Mouse (Mus musculus) megakaryocyte-erythroid progenitor cell, adult 5-6 weeks (primary cell): Measurements from ENCODE around the gene Haus5. TPM values are rescaled to one million over a fixed set of nuclear protein-coding genes. Genes with fewer than 3 reads are reported as not detected.

ENCODE experiments used
- ATAC-seq: replicated peaks from 2 replicates; pipeline ENCODE4 v1.8.0; 2016; ENCODE audit warnings: mild to moderate bottlenecking, inconsistent platforms; ENCODE audit not compliant: severe bottlenecking, poor library complexity, low FRiP score, low TSS enrichment
- total RNA-seq, 2 experiments: library from RNA; stranded (forward) in 1 of 2; stranded (reverse) in 1 of 2; fragments of 200-1000, 215-1000 nt in 1 of 2; fragments of >200 nt in 1 of 2; fragmentation: Nextera tagmentation in 1 of 2; gene quantifications; 2 replicates each; pipeline ENCODE4 v1.2.3; 2014 to 2017

The Haus5 gene
- total RNA-seq, 2 experiments from 2014 or later, result 24.7 to 43.6 TPM

DNA sequence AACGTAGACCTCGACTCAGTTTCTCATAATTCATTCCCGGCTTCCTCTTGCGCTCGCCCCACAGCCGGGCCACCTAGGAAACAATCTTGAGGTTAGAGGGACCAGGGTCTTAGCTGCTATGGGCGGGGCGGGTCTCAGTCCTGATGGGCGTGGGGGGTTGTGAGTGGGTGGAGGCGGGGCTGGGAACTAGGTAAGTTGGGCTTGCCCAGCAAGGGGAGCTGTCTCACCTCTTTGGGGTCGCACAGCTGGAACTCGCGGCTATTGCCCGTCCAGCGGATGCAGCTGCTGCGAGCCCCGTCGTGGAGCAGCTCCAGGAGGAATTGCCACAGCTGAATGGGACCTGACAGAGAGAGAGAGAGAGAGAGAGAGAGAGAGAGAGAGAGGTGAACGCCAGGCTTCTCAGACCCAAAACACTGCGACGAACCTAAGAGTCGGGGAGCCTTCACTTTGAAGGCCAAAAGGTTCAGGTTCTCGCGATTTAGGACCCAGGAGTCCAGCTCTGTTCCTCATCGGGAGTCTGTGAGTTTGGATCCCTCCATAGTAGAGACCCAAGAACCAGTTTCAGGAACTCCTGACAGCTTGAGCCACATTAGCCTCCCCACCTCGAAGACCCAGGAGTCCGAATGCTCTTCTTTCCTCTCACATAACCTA is 30.9 kb downstream of the Haus5 start:
- no peak for ATAC-seq

DNA sequence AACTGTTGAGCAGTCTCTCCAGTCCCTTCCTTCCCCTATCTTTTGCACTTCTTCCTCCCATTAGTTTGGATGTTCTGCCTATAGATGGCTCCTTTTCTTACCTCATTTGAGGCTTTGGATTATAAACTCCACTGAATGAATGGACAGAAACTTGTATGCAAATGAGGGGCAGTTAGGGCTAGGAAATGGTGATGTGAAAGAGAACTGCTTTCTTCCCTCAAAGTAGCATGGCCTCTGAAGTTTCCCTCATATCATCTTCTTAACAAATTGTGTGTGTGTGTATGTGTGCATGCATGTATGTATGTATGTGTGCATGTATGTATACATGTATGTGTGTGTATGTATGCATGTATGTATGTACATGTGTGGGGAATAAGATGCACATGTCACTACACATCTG is 35.8 kb downstream of the Haus5 start:
- no peak for ATAC-seq

DNA sequence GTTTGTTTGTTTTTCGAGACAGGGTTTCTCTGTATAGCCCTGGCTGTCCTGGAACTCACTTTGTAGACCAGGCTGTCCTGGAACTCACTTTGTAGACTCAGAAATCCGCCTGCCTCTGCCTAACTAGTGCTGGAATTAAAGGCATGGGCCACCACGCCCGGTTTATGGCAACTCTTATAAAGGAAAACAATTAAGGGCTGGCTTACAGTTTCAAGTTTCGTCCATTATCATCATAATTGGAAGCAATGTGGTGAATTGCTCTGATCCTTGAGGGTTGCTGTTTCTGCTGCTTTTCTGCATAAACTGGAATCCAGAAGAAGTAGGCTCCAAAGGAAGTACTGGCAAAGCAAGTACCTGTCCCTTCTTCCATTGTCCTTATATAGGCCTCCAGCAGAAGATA is 38.1 kb downstream of the Haus5 start:
- ATAC-seq, result no peak

- ATAC-seq, result peak; percentile 96
Observed at GRCm38 (mm10) chr7:30625530-30626384, 39.0 kb downstream of the Haus5 start, which contains the start of gene Cox6b1. Gene Cox6b1 (minus strand): TSS chr7:30626151.

GRCm38 (mm10) chr7:30619202-30619601 is 45.6 kb downstream of the Haus5 start:
- ATAC-seq, result no peak

DNA sequence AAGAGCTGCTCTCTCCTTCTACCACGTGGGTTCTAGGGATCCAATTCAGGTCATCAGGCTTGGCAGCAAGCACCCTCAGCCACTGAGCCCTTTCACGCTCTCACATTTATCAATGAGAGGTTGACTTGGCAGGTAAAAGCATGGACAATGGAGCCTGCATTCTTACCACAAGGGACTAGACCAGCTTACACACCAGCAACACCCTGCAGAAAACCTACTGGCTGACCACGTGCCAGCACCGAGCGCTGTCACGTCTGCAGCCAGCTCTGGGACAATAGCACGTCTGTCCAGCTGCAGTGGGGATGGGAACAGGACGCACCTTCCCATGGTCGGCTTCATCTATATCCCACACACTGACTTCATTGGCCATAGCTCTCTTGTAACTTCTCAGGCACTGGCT is 46.1 kb downstream of the Haus5 start:
- ATAC-seq, result no peak

DNA sequence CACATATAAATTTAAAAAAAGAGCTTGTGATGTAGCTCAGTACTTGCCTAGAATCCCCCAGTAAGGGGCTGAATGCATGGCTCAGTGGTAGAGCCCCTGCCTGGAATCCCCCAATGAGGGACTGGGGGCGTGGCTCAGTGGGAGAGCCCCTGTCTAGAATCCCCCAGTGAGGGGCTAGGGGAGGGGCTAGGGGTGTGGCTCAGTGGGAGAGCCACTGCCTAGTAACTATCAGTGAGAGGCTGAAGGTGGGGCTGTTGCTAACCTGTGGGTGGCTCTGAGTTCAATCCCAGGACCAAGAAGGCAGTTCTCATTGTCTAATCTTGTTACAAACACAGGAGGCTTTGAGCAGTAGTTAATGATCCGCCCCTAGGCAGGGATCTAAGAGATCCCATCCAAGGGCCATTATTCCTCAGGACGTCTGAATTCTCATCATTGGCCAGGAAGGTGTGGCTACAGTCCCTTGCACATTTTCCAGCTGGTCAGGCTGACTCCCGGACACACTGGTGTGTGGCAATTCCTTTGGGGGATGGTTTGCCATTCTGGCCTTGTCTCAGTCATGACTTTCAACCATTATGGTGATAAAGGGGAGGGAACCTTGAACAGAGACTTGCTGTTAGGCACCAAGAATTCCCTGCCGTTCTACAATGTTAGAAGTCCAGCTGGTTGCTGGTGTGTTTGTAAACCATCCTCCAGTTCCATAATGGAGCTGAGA is 49.6 kb downstream of the Haus5 start:
- ATAC-seq, result 0 out of 2 replicates have a peak, but pooled peaks have one; percentile 31

GRCm38 (mm10) chr7:30614454-30614853 is 50.3 kb downstream of the Haus5 start:
- ATAC-seq, result peak; percentile 61

DNA sequence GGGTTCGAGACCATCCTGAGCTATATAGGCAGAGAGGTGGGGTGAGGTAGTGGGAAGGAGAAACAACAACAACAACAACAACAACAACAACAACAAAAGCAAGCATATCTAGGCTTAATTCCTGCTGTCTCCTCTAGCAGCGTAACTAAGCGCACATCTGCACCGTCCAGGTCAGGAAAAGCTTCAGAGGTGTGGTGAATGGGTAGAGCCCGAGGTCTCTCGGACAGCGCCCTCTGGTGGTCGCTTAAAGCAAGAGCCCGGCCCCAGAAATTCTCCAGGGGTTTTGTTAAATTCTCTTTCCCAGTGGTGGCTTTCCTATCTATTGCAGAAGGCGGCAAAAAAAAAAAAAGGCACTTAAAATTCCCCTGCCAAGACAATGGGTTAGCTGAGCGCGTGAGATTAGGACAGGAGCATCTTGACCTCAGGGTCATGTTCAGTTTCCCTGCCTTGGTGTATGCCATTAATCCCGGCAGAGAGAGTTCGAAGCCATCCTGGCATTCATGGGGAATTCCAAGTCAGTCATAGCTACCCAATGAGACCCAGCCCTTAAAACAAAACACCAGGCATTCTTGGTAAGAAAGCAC is 51.2 kb downstream of the Haus5 start:
- peak; percentile 49; the same call in 1 of the 2 replicates for ATAC-seq

- no peak for ATAC-seq
Observed at GRCm38 (mm10) chr7:30612654-30613402, 52.0 kb downstream of the Haus5 start, which contains the start of gene Upk1a. Gene Upk1a (minus strand): TSS chr7:30612847.

DNA sequence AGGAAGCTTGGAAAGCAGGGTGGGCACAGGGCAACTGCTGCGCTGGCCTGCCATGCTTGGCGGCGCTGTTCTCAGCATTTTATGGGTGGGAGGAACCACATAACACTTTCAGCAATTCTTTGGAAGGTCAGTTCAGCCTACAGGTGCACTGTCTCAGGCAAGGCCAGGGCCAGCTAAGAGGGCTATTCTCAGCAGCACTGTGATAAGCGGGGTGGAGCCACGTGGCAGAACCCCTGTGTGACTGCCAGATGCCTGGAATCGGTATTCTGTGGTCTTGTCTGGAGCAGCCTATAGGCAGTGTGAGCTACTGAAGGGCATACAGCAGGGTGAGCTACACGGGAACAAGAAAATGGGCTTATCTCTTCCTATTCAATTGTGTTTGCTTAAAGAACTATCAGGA is 54.8 kb downstream of the Haus5 start:
- 0 out of 2 replicates have a peak, but pooled peaks have one; percentile 18 for ATAC-seq

- no peak for ATAC-seq
Observed at GRCm38 (mm10) chr7:30608476-30608875, 56.3 kb downstream of the Haus5 start.

- peak; percentile 84 for ATAC-seq
Observed at GRCm38 (mm10) chr7:30607706-30608309, 57.0 kb downstream of the Haus5 start.

GRCm38 (mm10) chr7:30604944-30605343 is 59.9 kb downstream of the Haus5 start:
- no peak for ATAC-seq

DNA sequence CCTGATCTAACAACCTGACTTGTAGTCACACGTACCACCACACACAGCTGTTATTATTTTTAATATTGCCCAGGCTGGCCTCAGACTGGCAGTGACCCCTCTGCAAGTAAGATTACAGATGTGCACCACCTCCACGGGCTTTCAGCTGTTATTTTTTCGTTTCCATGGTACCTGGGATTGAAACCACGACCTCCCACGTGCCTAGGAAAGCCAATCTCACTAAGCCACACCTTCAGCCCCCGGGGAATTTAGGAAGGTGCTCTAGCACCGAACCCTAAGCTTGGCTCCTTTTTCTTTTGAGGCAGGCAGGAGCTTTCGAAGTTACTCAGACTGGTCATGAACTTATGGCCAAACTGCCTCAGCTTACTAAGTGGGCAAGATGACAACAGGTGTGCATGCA is 60.4 kb downstream of the Haus5 start:
- no peak for ATAC-seq
